Mouse (Mus musculus) right cerebral cortex, postnatal 25 days (tissue): ENCODE measurements around the gene Cdhr5.
A peak's percentile ranks its signal among the peaks of the same experiment; 100 is the strongest.

ENCODE experiments used
- DNase-seq: peaks from one replicate; pipeline ENCODE4 v3.0.0; 2022

Gene Cdhr5

DNA sequence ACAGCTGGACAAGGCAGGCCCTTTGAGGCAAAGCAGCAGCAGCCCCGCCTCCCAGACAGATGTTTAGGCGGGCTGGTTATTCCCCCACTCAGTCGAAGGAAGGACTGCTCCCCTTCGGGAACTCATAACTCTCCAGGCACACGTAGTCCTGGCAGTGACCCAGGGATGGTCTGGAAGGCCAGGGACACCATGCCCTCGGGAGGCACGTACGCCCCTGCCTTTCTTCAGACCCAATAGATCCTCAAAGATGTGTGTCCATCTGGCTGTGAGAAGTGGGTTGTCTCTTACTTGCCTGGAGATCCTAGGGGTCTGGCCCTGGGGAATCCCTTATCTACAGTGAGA lies 54.5 kb downstream of the Cdhr5 start:
- DNase-seq = no peak

DNA sequence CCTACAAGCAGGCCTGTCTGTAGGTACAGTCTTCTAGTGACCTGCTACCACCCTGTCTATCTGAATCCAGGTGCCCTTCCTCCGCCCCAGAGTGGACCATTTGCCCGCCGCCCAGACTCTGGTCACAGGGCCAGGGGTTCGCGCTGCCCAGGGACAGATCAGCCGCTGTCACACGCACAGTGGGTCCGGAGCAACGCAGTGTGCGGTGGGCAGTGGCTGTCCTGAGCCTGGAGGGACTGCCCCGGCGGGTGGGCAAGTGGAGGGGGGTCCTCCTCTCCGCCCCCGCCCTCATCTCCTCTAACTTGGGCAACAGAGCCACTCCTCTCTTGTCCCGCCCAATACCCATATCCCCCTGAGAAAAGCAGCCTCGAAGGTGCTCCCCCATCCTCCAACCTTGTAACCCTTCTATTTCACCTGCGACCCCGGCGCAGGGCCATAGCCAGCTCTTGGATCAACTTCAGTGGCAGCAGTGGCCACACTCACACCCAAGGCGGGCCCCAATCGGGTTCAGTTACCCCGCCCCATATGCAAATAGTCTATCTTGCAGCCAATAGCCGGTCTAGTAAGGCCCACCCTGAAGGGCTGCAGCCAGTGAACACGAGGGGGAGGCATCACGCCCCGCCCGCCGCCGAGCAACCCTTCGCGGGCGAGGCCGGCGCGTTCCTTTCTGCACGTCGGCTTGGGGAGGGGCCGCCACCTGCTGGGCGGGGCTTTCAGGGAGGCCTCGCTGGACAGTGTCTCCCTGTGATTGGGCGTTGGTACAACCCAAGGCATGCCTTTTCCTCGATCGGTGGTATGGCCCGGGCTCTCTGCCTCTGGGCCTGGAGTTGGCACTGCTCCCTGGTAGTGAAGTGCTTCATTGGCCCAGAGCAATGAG lies 55.1 kb downstream of the Cdhr5 start:
- peak; percentile 92 for DNase-seq

DNA sequence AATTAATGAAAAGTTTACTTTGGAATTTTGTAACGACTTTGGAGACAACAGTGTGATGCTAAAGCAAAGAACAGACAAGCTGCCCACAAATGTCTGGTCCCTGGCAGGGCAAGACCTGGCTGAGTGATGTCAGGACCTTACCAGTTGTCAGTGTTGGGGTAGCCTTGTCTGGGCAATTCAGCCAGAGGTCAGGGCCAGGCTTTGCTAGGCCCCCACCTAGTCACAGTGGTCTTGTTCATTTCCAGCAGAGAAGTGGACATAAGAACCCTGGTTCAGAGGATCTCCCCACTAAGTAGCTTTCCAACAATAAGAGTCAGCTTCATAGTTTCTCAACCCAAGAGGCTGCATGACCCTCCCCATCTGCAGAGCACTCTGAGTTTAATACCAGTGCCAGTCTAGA lies 56.2 kb downstream of the Cdhr5 start:
- DNase-seq = no peak

DNA sequence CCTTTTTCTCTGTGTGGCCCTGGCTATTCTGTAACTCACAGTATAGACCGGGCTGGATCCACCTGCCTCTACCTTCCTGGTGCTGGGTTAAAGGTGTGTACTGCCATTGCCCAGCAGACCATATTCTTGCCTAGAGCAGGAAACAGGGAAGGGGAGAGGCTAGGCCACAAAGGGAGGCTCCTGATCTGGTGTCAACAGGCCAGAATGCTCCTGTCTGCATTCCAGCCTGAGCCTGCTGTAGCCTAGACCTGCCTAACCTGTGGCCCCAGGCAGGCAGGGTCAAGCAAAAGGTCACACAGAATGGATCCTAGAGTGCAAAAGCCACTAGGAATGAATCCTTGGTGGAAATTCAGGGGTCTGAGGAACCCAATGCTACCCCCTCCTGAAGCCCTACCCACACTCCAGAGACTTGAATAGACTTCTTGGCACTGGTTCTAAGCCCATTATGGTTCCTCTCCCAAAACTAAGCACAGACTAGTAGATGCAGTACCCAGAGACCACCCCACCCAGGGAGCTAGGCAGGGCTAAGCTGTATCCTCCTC lies 57.0 kb downstream of the Cdhr5 start:
- no peak for DNase-seq
